Mouse (Mus musculus) MEL (cell line): Measurements from ENCODE around the gene Cmc2. TPM values are rescaled to one million over a fixed set of nuclear protein-coding genes. Genes with fewer than 3 reads are reported as not detected.

Experiments used
- DNase-seq: peaks from one replicate; pipeline ENCODE4 v3.0.0; 2011; ENCODE audit warnings: low read depth, low spot score
- H3K27ac ChIP-seq: 2 replicates; pipeline ENCODE4 v1.5.1; 2012; ENCODE audit warnings: low read depth, mild to moderate bottlenecking, control low read depth, low read length, moderate library complexity; ENCODE audit not compliant: control insufficient read depth
- H3K27me3 ChIP-seq, 2 experiments: fragments of 150-350 bp in 1 of 2; sonication (generic) in 1 of 2; 2 replicates each; pipeline ENCODE4 v1.6.1; 2012; ENCODE audit warnings: low read length in 2 of 2, mild to moderate bottlenecking in 2 of 2, improper control_type of control experiment in 1 of 2, moderate library complexity in 1 of 2; ENCODE audit not compliant: insufficient read depth in 2 of 2, control insufficient read depth in 1 of 2
- H3K36me3 ChIP-seq, 2 experiments: 2 replicates each; pipeline ENCODE4 v1.6.1; 2012 to 2014; ENCODE audit warnings: low read length in 2 of 2, improper control_type of control experiment in 1 of 2, inconsistent platforms in 1 of 2, mild to moderate bottlenecking in 1 of 2; ENCODE audit not compliant: insufficient read depth in 2 of 2, control insufficient read depth in 1 of 2
- H3K4me1 ChIP-seq, 2 experiments: fragments of 150-350 bp in 1 of 2; sonication (generic) in 1 of 2; 2 replicates each; pipeline ENCODE4 v1.6.1; 2012; ENCODE audit warnings: low read length in 2 of 2, improper control_type of control experiment in 1 of 2, mild to moderate bottlenecking in 1 of 2; ENCODE audit not compliant: insufficient read depth in 2 of 2, control insufficient read depth in 1 of 2
- H3K4me3 ChIP-seq, 2 experiments: fragments of 150-350 bp in 1 of 2; sonication (generic) in 1 of 2; 2 replicates each; pipeline ENCODE4 v1.5.1; 2012; ENCODE audit warnings: low read depth in 2 of 2, low read length in 2 of 2, mild to moderate bottlenecking in 2 of 2, moderate library complexity in 2 of 2, control low read depth in 1 of 2, improper control_type of control experiment in 1 of 2; ENCODE audit not compliant: control insufficient read depth in 1 of 2, insufficient read depth in 1 of 2
- H3K79me2 ChIP-seq: 2 replicates; pipeline ENCODE4 v1.6.1; 2012; ENCODE audit warnings: mild to moderate bottlenecking, low read length, moderate library complexity; ENCODE audit not compliant: control insufficient read depth, poor library complexity, insufficient read depth
- H3K9ac ChIP-seq: 2 replicates; pipeline ENCODE4 v1.6.1; 2012; ENCODE audit warnings: low read depth, mild to moderate bottlenecking, control low read depth, low read length, moderate library complexity; ENCODE audit not compliant: control insufficient read depth, poor library complexity, severe bottlenecking
- H3K9me3 ChIP-seq: fragments of 150-350 bp; sonication (generic); replicated peaks from 2 replicates; pipeline ENCODE4 v1.6.1; 2012; ENCODE audit warnings: mild to moderate bottlenecking, low read length, improper control_type of control experiment, moderate library complexity; ENCODE audit not compliant: insufficient read depth
- CHD1 ChIP-seq: IDR thresholded peaks from 2 replicates; pipeline ENCODE4 v1.6.1; 2012; ENCODE audit warnings: low read depth, mild to moderate bottlenecking, inconsistent platforms, low read length, improper control_type of control experiment
- CHD2 ChIP-seq: IDR thresholded peaks from 2 replicates; pipeline ENCODE4 v1.6.1; 2011; ENCODE audit warnings: low read length, improper control_type of control experiment
- CTCF ChIP-seq, 3 experiments: IDR thresholded peaks in 2 of 3; conservative IDR thresholded peaks in 1 of 3; 2 replicates each; pipeline ENCODE4 v1.5.1; 2011 to 2012; ENCODE audit warnings: low read length in 3 of 3, low read depth in 2 of 3, mild to moderate bottlenecking in 2 of 3, improper control_type of control experiment in 1 of 3, inconsistent platforms in 1 of 3, mixed read lengths in 1 of 3, moderate library complexity in 1 of 3; ENCODE audit not compliant: control insufficient read depth in 1 of 3, insufficient read depth in 1 of 3, poor library complexity in 1 of 3, severe bottlenecking in 1 of 3
- ELF1 ChIP-seq: IDR thresholded peaks from 2 replicates; pipeline ENCODE4 v1.6.1; 2014; ENCODE audit warnings: low read depth, mild to moderate bottlenecking, inconsistent platforms, low read length, improper control_type of control experiment, moderate library complexity
- GABPA ChIP-seq: IDR thresholded peaks from 2 replicates; pipeline ENCODE4 v1.6.1; 2012; ENCODE audit warnings: low read depth, mild to moderate bottlenecking, inconsistent platforms, low read length, improper control_type of control experiment, moderate library complexity
- KAT2A ChIP-seq: conservative IDR thresholded peaks from 2 replicates; pipeline ENCODE4 v1.6.1; 2012; ENCODE audit warnings: low read depth, low read length, improper control_type of control experiment, inconsistent platforms
- MAX ChIP-seq: IDR thresholded peaks from 2 replicates; pipeline ENCODE4 v1.6.1; 2011; ENCODE audit warnings: low read length, improper control_type of control experiment
- NELFE ChIP-seq: IDR thresholded peaks from 2 replicates; pipeline ENCODE4 v1.6.1; 2011; ENCODE audit warnings: low read depth, low read length, improper control_type of control experiment
- NRF1 ChIP-seq: IDR thresholded peaks from 2 replicates; pipeline ENCODE4 v1.6.1; 2014; ENCODE audit warnings: low read depth, mild to moderate bottlenecking, inconsistent platforms, low read length, improper control_type of control experiment, moderate library complexity; ENCODE audit not compliant: poor library complexity, insufficient read depth, severe bottlenecking
- POLR2AphosphoS2 ChIP-seq: IDR thresholded peaks from 2 replicates; pipeline ENCODE4 v1.6.1; 2011; ENCODE audit warnings: low read length, improper control_type of control experiment
- SMC3 ChIP-seq: IDR thresholded peaks from 2 replicates; pipeline ENCODE4 v1.6.1; 2011; ENCODE audit warnings: low read depth, low read length, improper control_type of control experiment
- TBP ChIP-seq: IDR thresholded peaks from 2 replicates; pipeline ENCODE4 v1.8.0; 2011; ENCODE audit warnings: low read depth, low read length, improper control_type of control experiment
- ZNF384 ChIP-seq: IDR thresholded peaks from 2 replicates; pipeline ENCODE4 v1.6.1; 2012; ENCODE audit warnings: low read depth, mild to moderate bottlenecking, inconsistent platforms, low read length, improper control_type of control experiment
- polyA plus RNA-seq, 2 experiments: library from polyadenylated mRNA; stranded (reverse) in 1 of 2; unstranded in 1 of 2; fragments of >175 nt in 1 of 2; fragments of >200 nt in 1 of 2; gene quantifications; 2 replicates each; pipeline versions ENCODE4 v1.2.1 to v1.2.4; 2012; ENCODE audit warnings: low replicate concordance in 2 of 2, low read depth in 1 of 2; ENCODE audit not compliant: insufficient read length in 2 of 2, insufficient read depth in 1 of 2, missing spikeins in 1 of 2
- total RNA-seq: library from RNA; depleted of rRNA; stranded (reverse); fragments of 300-350 nt; gene quantifications from 2 replicates; pipeline ENCODE4 v1.2.3, GENCODE M21; 2012

Cmc2 gene
- total and polyA plus RNA-seq, 3 experiments = 65.4 to 111 TPM; not detected in 1

DNA sequence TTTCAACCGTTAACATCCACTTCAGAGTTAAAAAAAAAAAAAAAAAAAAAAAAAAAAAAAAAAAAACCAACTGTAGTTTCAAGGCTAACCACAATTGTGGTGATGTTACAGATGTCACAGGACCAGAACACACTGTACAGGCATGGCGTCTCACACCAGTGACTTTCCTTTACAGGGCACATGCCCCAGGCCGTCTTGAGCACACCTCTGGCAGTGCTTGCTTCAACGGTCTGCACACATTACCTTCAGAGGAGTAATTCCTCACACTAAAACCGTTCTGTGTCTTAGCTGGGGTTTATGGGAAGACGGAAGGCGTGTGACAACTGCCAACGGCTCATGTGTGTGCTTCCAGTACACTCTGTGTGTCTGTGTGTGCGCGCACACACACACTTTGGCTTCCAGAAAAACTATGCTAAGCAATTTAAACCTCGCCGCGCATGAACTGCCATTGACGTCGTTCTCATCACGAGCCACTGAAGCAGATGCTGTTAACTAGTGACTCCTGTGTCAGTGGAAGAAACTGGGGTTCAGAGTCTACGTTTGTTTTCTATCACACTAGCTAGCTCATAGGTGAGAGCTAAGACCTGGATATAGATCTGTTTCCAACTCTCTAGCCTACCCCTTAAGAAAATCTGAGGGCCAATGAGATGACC, 45.3 kb downstream of the Cmc2 start:
- H3K4me3 ChIP-seq = no peak overlapping the region
- H3K9me3 ChIP-seq = no peaks in the 10 kb centered on the region
- no peak for TF ChIP-seq SMC3
- TF ChIP-seq NELFE = no peak
- no peak for TF ChIP-seq GABPA
- H3K4me1 ChIP-seq = no peaks in the 10 kb centered on the region
- no peaks in the 10 kb centered on the region; a peak in 1 of 4 replicates for H3K27me3 ChIP-seq
- no peak overlapping the region for H3K9ac ChIP-seq
- no peak for DNase-seq
- H3K27ac ChIP-seq = no peak overlapping the region
- H3K36me3 ChIP-seq = no peaks in the 10 kb centered on the region
- no peaks in the 10 kb centered on the region for H3K79me2 ChIP-seq

DNA sequence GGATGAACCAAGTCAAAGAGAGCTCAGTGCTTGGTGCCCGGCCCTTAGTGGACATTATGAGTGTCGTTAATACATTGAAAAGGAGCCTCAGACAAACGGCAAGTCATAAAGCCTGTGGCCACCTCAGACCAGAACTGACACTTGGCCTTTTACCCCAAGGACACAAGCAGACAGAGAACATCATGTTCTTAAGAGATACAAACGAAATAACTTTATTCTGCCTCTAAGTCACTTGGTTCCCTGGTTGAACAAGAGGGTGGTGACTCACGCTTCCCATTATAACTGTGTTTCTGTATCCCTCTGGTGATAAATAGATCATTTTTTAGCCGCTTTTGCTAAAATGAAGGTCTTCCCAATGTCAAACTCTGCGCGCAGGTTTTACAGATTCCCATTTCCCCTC, 47.3 kb downstream of the Cmc2 start:
- Histone ChIP-seq H3K9ac (no peak overlapping the region), H3K27me3 (no peaks in the 10 kb centered on the region; a peak in 1 of 4 replicates), H3K79me2 (no peaks in the 10 kb centered on the region), H3K4me3 (no peak overlapping the region), H3K9me3 (no peaks in the 10 kb centered on the region), H3K36me3 (no peaks in the 10 kb centered on the region), H3K27ac (no peak overlapping the region), H3K4me1 (no peaks in the 10 kb centered on the region)
- no peak for DNase-seq
- no peak for TF ChIP-seq ZNF384
- no peak for TF ChIP-seq TBP
- TF ChIP-seq, all 39 proteins: peak for 0

DNA sequence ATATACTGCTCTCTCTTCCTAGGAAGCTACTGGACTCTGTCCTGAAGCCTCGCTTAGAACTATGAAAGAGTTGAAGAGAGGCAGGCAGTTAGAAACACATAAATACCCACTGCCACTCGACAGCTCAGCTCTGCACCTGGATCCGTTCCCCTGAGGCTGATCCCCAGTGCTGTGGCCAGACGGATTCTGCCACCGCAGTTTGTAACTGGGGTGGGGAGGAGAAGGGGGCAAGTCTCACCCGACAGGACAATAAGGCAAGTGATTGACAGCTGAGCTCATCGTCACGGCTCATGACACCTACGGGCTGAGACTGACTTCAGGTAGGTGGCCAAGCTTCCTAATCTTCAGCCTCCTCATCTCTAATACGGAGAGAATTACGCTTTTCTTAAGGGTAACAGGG, 47.7 kb downstream of the Cmc2 start:
- H3K79me2 ChIP-seq = no peaks in the 10 kb centered on the region
- no peak overlapping the region for H3K27ac ChIP-seq
- TF ChIP-seq POLR2AphosphoS2 (no peak), KAT2A (no peak), CTCF (IDR thresholded peaks at IDR 0.05 in 2 of 3, conservative IDR thresholded peaks at IDR 0.05 in 1 of 3; ENCODE audit: control insufficient read depth in 1 of 3, insufficient read depth in 1 of 3, low read depth in 2 of 3, low read length in 3 of 3, poor library complexity in 1 of 3, severe bottlenecking in 1 of 3) (no peak), MAX (no peak), CHD2 (no peak), CHD1 (no peak), TBP (no peak), ELF1 (no peak), NRF1 (no peak)
- H3K9me3 ChIP-seq = no peaks in the 10 kb centered on the region
- no peak overlapping the region for H3K4me3 ChIP-seq
- DNase-seq = no peak
- no peaks in the 10 kb centered on the region; a peak in 1 of 4 replicates for H3K27me3 ChIP-seq
- no peak overlapping the region for H3K9ac ChIP-seq
- no peaks in the 10 kb centered on the region for H3K36me3 ChIP-seq
- no peaks in the 10 kb centered on the region for H3K4me1 ChIP-seq
